Mouse (Mus musculus): ENCODE data around the gene Cnot3. TPM values are rescaled to one million over a fixed set of nuclear protein-coding genes. Genes with fewer than 3 reads are reported as not detected.

Cnot3 gene
- total and polyA plus RNA-seq, 2 experiments from 2014 or later, result 26.0 to 26.4 TPM

DNA sequence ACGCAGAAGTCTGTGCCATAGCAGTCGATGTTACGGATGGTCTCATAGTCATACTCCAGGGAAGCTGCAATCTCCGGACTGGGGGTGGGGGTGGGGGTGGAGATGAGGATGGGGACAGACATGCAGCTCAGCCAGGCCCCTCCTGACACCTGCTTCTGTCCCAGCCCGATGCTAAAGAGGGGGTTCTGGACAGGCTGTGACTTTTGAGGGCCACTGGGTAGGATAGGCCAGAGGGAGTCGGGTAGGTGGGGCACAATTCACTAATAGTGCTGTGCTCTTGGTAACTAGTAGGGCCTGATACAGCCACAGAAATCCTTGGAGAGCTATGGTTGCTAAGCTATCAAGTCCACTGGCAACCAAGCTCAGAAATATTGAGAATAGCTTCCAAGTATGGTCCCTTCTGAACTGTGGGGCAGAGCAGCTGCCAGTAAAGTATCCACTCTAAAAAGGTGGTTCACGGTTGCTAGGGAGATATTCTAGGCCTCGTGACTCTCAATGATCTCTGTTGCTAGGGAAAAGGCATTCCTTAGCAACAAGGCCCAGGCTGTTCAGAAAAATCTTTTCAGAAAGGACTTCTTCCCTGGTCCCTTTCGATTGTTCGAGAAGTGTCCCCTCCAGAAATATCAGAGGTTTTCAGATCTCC is 39.0 kb downstream of the Cnot3 start:
- Histone ChIP-seq H3K9ac (replicated peaks; ENCODE audit: low read length) (no peak overlapping the region), H3K4me3 (ENCODE audit: low read length) (no peak overlapping the region), H3K4me2 (ENCODE audit: low read depth, low read length) (no peak overlapping the region), H3K36me3 (ENCODE audit: insufficient read depth, low read length) (peaks cover 23% of the 10 kb centered on the region; the same call in 1 of the 2 replicates), H3K27ac (peak overlapping the region; percentile 37; the same call in 1 of the 2 replicates), H3K4me1 (ENCODE audit: insufficient read depth, low read length) (0 out of 2 replicates have a peak, but pooled peaks cover 3% of the 10 kb centered on the region), H3K9me3 (ENCODE audit: low read length) (no peaks in the 10 kb centered on the region), H3K27me3 (ENCODE audit: insufficient read depth, low read length) (no peaks in the 10 kb centered on the region)
- no peak for TF ChIP-seq CTCF (IDR thresholded peaks at IDR 0.05; ENCODE audit: low read depth)
- whole genome bisulfite sequencing, result 33% methylated on average over 10 of the region's 10 CpGs
- DNase-seq (ENCODE audit: low spot score) (peak; percentile 67), ATAC-seq (peak; percentile 71)

- Histone ChIP-seq H3K9me3 (ENCODE audit: low read length) (no peaks in the 10 kb centered on the region), H3K36me3 (ENCODE audit: insufficient read depth, low read length) (peaks cover 23% of the 10 kb centered on the region; the same call in 1 of the 2 replicates), H3K27me3 (ENCODE audit: insufficient read depth, low read length) (no peaks in the 10 kb centered on the region), H3K27ac (peak overlapping the region; percentile 37; the same call in 1 of the 2 replicates), H3K4me2 (ENCODE audit: low read depth, low read length) (no peak overlapping the region), H3K4me3 (ENCODE audit: low read length) (no peak overlapping the region), H3K9ac (replicated peaks; ENCODE audit: low read length) (no peak overlapping the region), H3K4me1 (ENCODE audit: insufficient read depth, low read length) (0 out of 2 replicates have a peak, but pooled peaks cover 3% of the 10 kb centered on the region)
- peak; percentile 31; the same call in 1 of the 2 replicates for ATAC-seq
- TF ChIP-seq CTCF (IDR thresholded peaks at IDR 0.05; ENCODE audit: low read depth), result no peak
- 61% methylated on average over 8 of the region's 8 CpGs for WGBS
- no peak for DNase-seq (ENCODE audit: low spot score)
These were observed 39.6 kb downstream of the Cnot3 start for GRCm38 (mm10) chr7:3684698-3685097.

- WGBS, result 81% methylated on average over 31 of the region's 31 CpGs
- no peak for TF ChIP-seq CTCF (IDR thresholded peaks at IDR 0.05; ENCODE audit: low read depth)
- no peak overlapping the region for H3K4me3 ChIP-seq (ENCODE audit: low read length)
- H3K4me1 ChIP-seq (ENCODE audit: insufficient read depth, low read length), result 0 out of 2 replicates have a peak, but pooled peaks cover 3% of the 10 kb centered on the region
- H3K9me3 ChIP-seq (ENCODE audit: low read length), result no peaks in the 10 kb centered on the region
- no peak overlapping the region for H3K4me2 ChIP-seq (ENCODE audit: low read depth, low read length)
- no peak for ATAC-seq
- peaks cover 18% of the 10 kb centered on the region; the same call in 1 of the 2 replicates for H3K36me3 ChIP-seq (ENCODE audit: insufficient read depth, low read length)
- peak overlapping the region; percentile 37; the same call in 1 of the 2 replicates for H3K27ac ChIP-seq
- no peak overlapping the region for H3K9ac ChIP-seq (replicated peaks; ENCODE audit: low read length)
- H3K27me3 ChIP-seq (ENCODE audit: insufficient read depth, low read length), result no peaks in the 10 kb centered on the region
- DNase-seq (ENCODE audit: low spot score), result no peak
These were observed 40.5 kb downstream of the Cnot3 start for GRCm38 (mm10) chr7:3685400-3686187.

DNA sequence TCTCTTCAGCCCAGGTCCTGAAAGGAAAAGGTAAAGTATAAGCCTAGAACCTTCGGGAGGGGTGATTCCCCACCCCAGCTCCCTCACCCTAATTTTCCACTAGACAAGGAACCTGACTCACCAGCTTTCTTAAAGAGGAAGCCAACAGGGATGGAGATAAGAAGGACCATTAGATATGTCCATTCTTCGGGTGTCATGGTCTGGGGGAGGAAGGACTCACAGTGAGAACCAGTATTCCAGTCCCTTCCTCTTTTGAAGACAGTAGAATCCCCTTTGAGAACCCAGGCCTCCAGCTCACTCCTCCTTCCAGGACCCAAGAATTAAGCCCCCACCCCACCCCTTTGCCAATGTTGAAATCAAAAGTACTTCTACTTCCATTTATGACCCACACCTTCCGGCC is 46.9 kb downstream of the Cnot3 start:
- peaks cover 8% of the 10 kb centered on the region; the same call in 1 of the 2 replicates for H3K4me1 ChIP-seq (ENCODE audit: insufficient read depth, low read length)
- H3K9ac ChIP-seq (replicated peaks; ENCODE audit: low read length), result peak overlapping the region; percentile 93
- H3K4me3 ChIP-seq (ENCODE audit: low read length), result peak overlapping the region; percentile 89
- WGBS, result 43% methylated on average over 3 of the region's 3 CpGs
- H3K4me2 ChIP-seq (ENCODE audit: low read depth, low read length), result peak overlapping the region; percentile 73
- H3K27me3 ChIP-seq (ENCODE audit: insufficient read depth, low read length), result no peaks in the 10 kb centered on the region
- DNase-seq (ENCODE audit: low spot score) (no peak), ATAC-seq (no peak)
- H3K27ac ChIP-seq, result peak overlapping the region; percentile 94
- H3K9me3 ChIP-seq (ENCODE audit: low read length), result no peaks in the 10 kb centered on the region
- TF ChIP-seq CTCF (IDR thresholded peaks at IDR 0.05; ENCODE audit: low read depth), result no peak
- peaks cover 11% of the 10 kb centered on the region; the same call in 1 of the 2 replicates for H3K36me3 ChIP-seq (ENCODE audit: insufficient read depth, low read length)

GRCm38 (mm10) chr7:3692382-3692986 is 47.4 kb downstream of the Cnot3 start, which contains the start of gene Tsen34:
Tsen34 (plus strand) TSS chr7:3692863.
- no peak; the same call in 1 of the 2 replicates for TF ChIP-seq CTCF (IDR thresholded peaks at IDR 0.05; ENCODE audit: low read depth)
- peaks cover 8% of the 10 kb centered on the region; the same call in 1 of the 2 replicates for H3K4me1 ChIP-seq (ENCODE audit: insufficient read depth, low read length)
- no peaks in the 10 kb centered on the region for H3K27me3 ChIP-seq (ENCODE audit: insufficient read depth, low read length)
- ATAC-seq (no peak; the same call in 1 of the 2 replicates), DNase-seq (ENCODE audit: low spot score) (no peak)
- H3K4me3 ChIP-seq (ENCODE audit: low read length), result peak within 1 kb of the TSS; percentile 89
- 0% methylated on average over 49 of the region's 49 CpGs for WGBS
- peak within 1 kb of the TSS; percentile 94 for H3K27ac ChIP-seq
- H3K9ac ChIP-seq (replicated peaks; ENCODE audit: low read length), result peak within 1 kb of the TSS; percentile 93
- H3K36me3 ChIP-seq (ENCODE audit: insufficient read depth, low read length), result peaks cover 12% of the 10 kb centered on the region
- peak within 1 kb of the TSS; percentile 73 for H3K4me2 ChIP-seq (ENCODE audit: low read depth, low read length)
- no peaks in the 10 kb centered on the region for H3K9me3 ChIP-seq (ENCODE audit: low read length)

Measured in hindbrain, postnatal 0 days (tissue).